Mouse (Mus musculus): Measurements from ENCODE around the gene Gtf2b. TPM values are rescaled to one million over a fixed set of nuclear protein-coding genes. Genes with fewer than 3 reads are reported as not detected.

Gtf2b gene
- polyA plus RNA-seq, 2 experiments, result 57.1 to 77.2 TPM

- no peak for ATAC-seq (ENCODE audit: low FRiP score, low read depth)
- TF ChIP-seq POLR2A (IDR thresholded peaks at IDR 0.05; ENCODE audit: borderline replicate concordance, extremely low read depth, insufficient read depth, insufficient read length), result no peak
- WGBS, result 96% methylated on average over 3 of the region's 3 CpGs
- H3K4me2 ChIP-seq (replicated peaks; ENCODE audit: low read depth, low read length, severe bottlenecking), result no peak overlapping the region
- H3K27ac ChIP-seq (replicated peaks; ENCODE audit: low read depth, low read length), result no peak overlapping the region
- no peak overlapping the region for H3K9ac ChIP-seq (ENCODE audit: low read depth, low read length, severe bottlenecking)
- no peaks in the 10 kb centered on the region for H3K4me1 ChIP-seq (ENCODE audit: control insufficient read depth, insufficient read depth, low read length)
- no peaks in the 10 kb centered on the region for H3K9me3 ChIP-seq (ENCODE audit: control insufficient read depth, low read length)
- no peaks in the 10 kb centered on the region for H3K27me3 ChIP-seq (ENCODE audit: control insufficient read depth, insufficient read depth, low read length)
- DNase-seq (ENCODE audit: low spot score), result no peak
- H3K4me3 ChIP-seq (replicated peaks; ENCODE audit: low read length), result no peak overlapping the region
- H3K36me3 ChIP-seq (ENCODE audit: control insufficient read depth, insufficient read depth, low read length), result peaks cover 42% of the 10 kb centered on the region
Observed at GRCm38 (mm10) chr3:142817506-142817905, 52.7 kb downstream of the Gtf2b start.

- no peak overlapping the region for H3K4me2 ChIP-seq (replicated peaks; ENCODE audit: low read depth, low read length, severe bottlenecking)
- H3K9me3 ChIP-seq (ENCODE audit: control insufficient read depth, low read length), result no peaks in the 10 kb centered on the region
- 93% methylated on average over 1 of the region's 1 CpGs for whole genome bisulfite sequencing
- DNase-seq (ENCODE audit: low spot score) (no peak), ATAC-seq (ENCODE audit: low FRiP score, low read depth) (no peak)
- H3K27me3 ChIP-seq (ENCODE audit: control insufficient read depth, insufficient read depth, low read length), result no peaks in the 10 kb centered on the region
- H3K4me3 ChIP-seq (replicated peaks; ENCODE audit: low read length), result no peak overlapping the region
- no peak overlapping the region for H3K9ac ChIP-seq (ENCODE audit: low read depth, low read length, severe bottlenecking)
- no peaks in the 10 kb centered on the region for H3K4me1 ChIP-seq (ENCODE audit: control insufficient read depth, insufficient read depth, low read length)
- H3K36me3 ChIP-seq (ENCODE audit: control insufficient read depth, insufficient read depth, low read length), result peaks cover 40% of the 10 kb centered on the region
- H3K27ac ChIP-seq (replicated peaks; ENCODE audit: low read depth, low read length), result no peak overlapping the region
- no peak for TF ChIP-seq POLR2A (IDR thresholded peaks at IDR 0.05; ENCODE audit: borderline replicate concordance, extremely low read depth, insufficient read depth, insufficient read length)
Observed at GRCm38 (mm10) chr3:142823606-142824005, 58.8 kb downstream of the Gtf2b start.

DNA sequence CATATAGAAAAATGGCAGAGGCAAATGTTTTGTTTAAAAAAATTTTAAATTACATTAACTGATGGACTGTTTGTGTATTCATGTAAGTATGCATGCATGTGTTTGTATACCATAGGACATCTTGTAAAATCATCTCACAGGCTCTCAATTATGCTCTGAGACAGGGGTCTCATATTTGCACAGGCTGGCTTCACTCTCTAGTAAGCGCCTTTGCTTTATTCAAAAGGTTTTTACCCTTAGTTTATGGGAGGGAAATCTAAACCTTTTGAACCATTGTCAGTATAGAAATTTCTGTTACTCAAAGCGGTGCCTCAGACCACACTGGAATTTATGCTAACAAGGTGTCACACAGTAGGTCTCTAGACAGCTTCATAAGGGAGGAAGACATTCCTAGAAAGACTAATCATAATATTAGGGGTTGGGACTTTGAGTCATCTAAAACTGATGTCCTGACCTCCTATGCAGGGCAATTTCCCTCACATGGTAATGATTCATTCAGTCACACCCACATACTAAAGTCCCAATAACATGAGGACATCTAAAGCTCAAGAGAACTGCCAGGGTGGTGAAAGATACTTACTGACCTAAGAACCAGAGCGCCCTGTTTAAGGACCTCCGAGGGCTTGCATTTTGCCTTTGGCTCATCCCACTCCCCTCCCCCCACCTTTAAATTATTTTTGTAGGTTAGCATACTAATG is 61.8 kb downstream of the Gtf2b start:
- TF ChIP-seq POLR2A (IDR thresholded peaks at IDR 0.05; ENCODE audit: borderline replicate concordance, extremely low read depth, insufficient read depth, insufficient read length), result no peak
- Histone ChIP-seq H3K27me3 (ENCODE audit: control insufficient read depth, insufficient read depth, low read length) (no peaks in the 10 kb centered on the region), H3K9ac (ENCODE audit: low read depth, low read length, severe bottlenecking) (no peak overlapping the region), H3K27ac (replicated peaks; ENCODE audit: low read depth, low read length) (no peak overlapping the region), H3K4me1 (ENCODE audit: control insufficient read depth, insufficient read depth, low read length) (no peaks in the 10 kb centered on the region), H3K4me2 (replicated peaks; ENCODE audit: low read depth, low read length, severe bottlenecking) (no peak overlapping the region), H3K36me3 (ENCODE audit: control insufficient read depth, insufficient read depth, low read length) (peaks cover 45% of the 10 kb centered on the region), H3K4me3 (replicated peaks; ENCODE audit: low read length) (no peak overlapping the region), H3K9me3 (ENCODE audit: control insufficient read depth, low read length) (no peaks in the 10 kb centered on the region)
- 86% methylated on average over 4 of the region's 4 CpGs for WGBS
- ATAC-seq (ENCODE audit: low FRiP score, low read depth), result no peak
- DNase-seq (ENCODE audit: low spot score), result no peak

- no peak for DNase-seq (ENCODE audit: low spot score)
- WGBS, result 87% methylated on average over 3 of the region's 3 CpGs
- Histone ChIP-seq H3K27me3 (ENCODE audit: control insufficient read depth, insufficient read depth, low read length) (no peaks in the 10 kb centered on the region), H3K4me3 (replicated peaks; ENCODE audit: low read length) (no peak overlapping the region), H3K4me2 (replicated peaks; ENCODE audit: low read depth, low read length, severe bottlenecking) (no peak overlapping the region), H3K9me3 (ENCODE audit: control insufficient read depth, low read length) (no peaks in the 10 kb centered on the region), H3K36me3 (ENCODE audit: control insufficient read depth, insufficient read depth, low read length) (peaks cover 22% of the 10 kb centered on the region), H3K4me1 (ENCODE audit: control insufficient read depth, insufficient read depth, low read length) (no peaks in the 10 kb centered on the region), H3K9ac (ENCODE audit: low read depth, low read length, severe bottlenecking) (no peak overlapping the region), H3K27ac (replicated peaks; ENCODE audit: low read depth, low read length) (no peak overlapping the region)
- no peak for TF ChIP-seq POLR2A (IDR thresholded peaks at IDR 0.05; ENCODE audit: borderline replicate concordance, extremely low read depth, insufficient read depth, insufficient read length)
- ATAC-seq (ENCODE audit: low FRiP score, low read depth), result no peak
Observed at GRCm38 (mm10) chr3:142832910-142833309, 68.1 kb downstream of the Gtf2b start.

Other genes with a start within 250 kb of the Gtf2b start
- 0.82 TPM in 2 replicates for gene Gbp7, start 234.7 kb upstream of the Gtf2b start, polyA plus RNA-seq (2012; rRNA removed)
- 2.3 and 3.4 TPM in 2 replicates for gene Gbp7, start 234.7 kb upstream of the Gtf2b start, polyA plus RNA-seq (2014; fragmentation: Nextera tagmentation; extraction: Ambion mirVana)
- 0.65 and 1.2 TPM in 2 replicates for gene Gbp3, start 205.0 kb upstream of the Gtf2b start, polyA plus RNA-seq (2012; rRNA removed)
- gene Gbp3, start 205.0 kb upstream of the Gtf2b start, polyA plus RNA-seq (2014; fragmentation: Nextera tagmentation; extraction: Ambion mirVana), result 0.69 and 1.4 TPM in 2 replicates
- gene Gbp2b, start 170.2 kb upstream of the Gtf2b start, polyA plus RNA-seq (2012; rRNA removed), result not detected in 2 replicates
- gene Gbp2b, start 170.2 kb upstream of the Gtf2b start, polyA plus RNA-seq (2014; fragmentation: Nextera tagmentation; extraction: Ambion mirVana), result not detected in 2 replicates
- gene Gbp2, start 144.4 kb upstream of the Gtf2b start, polyA plus RNA-seq (2012; rRNA removed), result 0.44 and 0.62 TPM in 2 replicates
- 0.61 and 1.5 TPM in 2 replicates for gene Gbp2, start 144.4 kb upstream of the Gtf2b start, polyA plus RNA-seq (2014; fragmentation: Nextera tagmentation; extraction: Ambion mirVana)
- 9.4 and 10.0 TPM in 2 replicates for gene Kyat3, start 64.0 kb upstream of the Gtf2b start, polyA plus RNA-seq (2012; rRNA removed)
- gene Kyat3, start 64.0 kb upstream of the Gtf2b start, polyA plus RNA-seq (2014; fragmentation: Nextera tagmentation; extraction: Ambion mirVana), result 14.6 and 19.6 TPM in 2 replicates
- 22.1 and 22.6 TPM in 2 replicates for gene Pkn2, start 117.0 kb downstream of the Gtf2b start, polyA plus RNA-seq (2012; rRNA removed)
- 45.5 and 46.3 TPM in 2 replicates for gene Pkn2, start 117.0 kb downstream of the Gtf2b start, polyA plus RNA-seq (2014; fragmentation: Nextera tagmentation; extraction: Ambion mirVana)